Mouse (Mus musculus) gastrocnemius, adult 8-10 months (tissue): ENCODE results near the gene Perm1. TPM values are rescaled to one million over a fixed set of nuclear protein-coding genes. Genes with fewer than 3 reads are reported as not detected.

Source experiments
- DNase-seq, 2 experiments: peaks; one replicate each; pipeline ENCODE4 v3.0.0; 2022; ENCODE audit warnings: low spot score in 2 of 2
- total RNA-seq, 4 experiments: library from RNA; stranded (reverse); gene quantifications; 2 replicates each; pipeline ENCODE4 v1.2.4; 2022

The Perm1 gene
- total RNA-seq, 4 experiments from 2014 or later: 149 to 208 (median 179) TPM

DNA sequence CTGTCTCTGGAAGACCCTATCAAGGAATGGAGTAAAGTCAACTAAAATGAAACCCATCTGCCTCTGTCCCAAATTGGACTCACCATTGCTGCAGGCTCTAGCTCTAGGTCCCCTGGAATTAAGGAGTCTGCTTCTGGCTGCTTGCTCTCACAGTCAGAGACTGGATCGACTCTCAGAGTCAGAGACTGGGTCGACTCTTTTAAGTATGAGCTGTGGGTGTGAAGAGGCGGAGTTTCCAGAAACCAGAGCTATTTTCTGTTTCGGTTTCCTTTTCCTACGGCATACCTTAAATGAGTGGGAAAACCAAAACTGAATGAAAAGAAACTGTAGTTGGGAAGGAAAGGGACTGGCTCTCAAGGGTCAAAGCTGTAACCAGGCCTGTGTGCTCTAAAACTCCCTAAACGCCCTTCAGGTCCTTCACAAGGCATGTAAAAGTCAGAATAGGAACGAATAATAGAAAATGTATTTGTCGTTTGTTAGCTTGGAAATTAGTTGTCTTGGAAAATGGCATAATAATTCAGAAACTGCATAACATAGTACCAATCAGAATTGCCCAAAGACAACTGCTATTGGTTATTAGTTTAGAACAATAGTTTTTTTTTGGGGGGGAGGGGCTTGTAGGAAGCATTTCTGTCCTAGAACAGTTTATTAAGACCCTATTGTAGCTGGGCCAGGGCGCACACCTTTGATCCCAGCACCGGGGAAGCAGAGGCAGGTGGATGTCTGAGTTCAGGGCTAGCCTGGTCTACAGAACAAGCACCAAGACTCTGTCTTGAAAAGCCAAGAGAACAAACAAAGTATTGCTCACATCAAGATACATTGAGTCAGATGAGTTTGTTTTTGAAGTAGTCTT, 14.8 kb upstream of the Perm1 start, which contains the start of gene Isg15:
Isg15 (minus strand) TSS at position 196 of the 853 bp plus-strand sequence.
- no peak for DNase-seq

GRCm38 (mm10) chr4:156202462-156202893, 13.2 kb upstream of the Perm1 start:
- DNase-seq: no peak

GRCm38 (mm10) chr4:156203001-156203412, 12.7 kb upstream of the Perm1 start, which contains the start of gene AW011738:
AW011738 (plus strand) TSS chr4:156203304.
- peak; percentile 49 to 76 for DNase-seq

DNA sequence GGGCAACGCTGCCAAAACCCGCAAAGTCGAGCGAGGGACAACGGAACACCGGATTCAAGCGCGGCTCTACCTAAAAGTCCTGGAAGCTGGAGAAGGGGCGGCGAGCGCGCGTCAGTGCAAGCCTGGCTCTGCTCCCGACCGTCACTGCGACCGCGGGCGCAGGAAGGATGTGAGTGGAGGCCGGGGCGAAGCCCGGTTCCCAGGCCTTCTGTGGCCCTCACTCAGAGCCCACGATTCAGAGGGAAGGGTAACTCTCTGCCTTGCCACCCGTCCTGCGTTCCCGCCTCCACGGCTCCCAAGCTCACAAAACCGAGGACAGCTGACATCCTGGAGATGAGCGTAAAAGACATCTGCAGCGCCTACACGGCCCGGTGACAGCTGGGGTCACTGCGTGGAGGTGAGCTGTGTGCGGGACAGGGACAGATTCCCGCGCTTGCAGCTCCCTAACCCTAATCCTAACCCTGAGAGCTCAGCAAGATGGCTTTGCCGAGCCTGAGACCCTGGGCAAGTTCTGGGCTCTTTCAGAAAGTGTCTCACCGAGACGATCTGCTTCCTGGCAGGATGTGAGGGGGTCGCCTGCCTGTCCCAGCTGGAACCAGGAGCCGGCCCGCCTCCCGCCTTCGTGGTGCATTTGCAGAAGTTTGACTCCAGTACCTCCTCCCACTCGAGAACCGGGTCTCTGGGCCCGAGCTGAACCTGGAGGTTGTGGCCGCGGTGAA, 12.1 kb upstream of the Perm1 start:
- no peak for DNase-seq

DNA sequence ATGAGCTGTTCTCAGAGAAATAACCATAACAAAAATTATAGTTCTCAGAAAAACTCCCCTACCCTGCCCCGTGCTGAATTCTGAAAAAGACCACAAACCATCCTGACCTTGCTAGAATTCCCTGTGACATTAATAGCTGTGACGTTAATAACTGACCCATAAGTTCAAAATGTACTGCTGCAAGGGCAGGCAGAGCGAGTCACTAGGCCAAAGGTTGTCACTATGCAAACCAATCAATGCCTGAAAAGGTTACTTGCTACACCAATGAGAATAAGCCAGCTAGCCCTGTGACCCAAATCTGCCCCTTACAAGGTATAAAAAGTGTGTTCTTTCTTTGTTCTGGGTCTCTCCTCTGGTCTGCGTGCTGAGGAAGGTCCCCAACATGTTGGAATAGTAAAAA, 6.8 kb upstream of the Perm1 start:
- DNase-seq: no peak

DNA sequence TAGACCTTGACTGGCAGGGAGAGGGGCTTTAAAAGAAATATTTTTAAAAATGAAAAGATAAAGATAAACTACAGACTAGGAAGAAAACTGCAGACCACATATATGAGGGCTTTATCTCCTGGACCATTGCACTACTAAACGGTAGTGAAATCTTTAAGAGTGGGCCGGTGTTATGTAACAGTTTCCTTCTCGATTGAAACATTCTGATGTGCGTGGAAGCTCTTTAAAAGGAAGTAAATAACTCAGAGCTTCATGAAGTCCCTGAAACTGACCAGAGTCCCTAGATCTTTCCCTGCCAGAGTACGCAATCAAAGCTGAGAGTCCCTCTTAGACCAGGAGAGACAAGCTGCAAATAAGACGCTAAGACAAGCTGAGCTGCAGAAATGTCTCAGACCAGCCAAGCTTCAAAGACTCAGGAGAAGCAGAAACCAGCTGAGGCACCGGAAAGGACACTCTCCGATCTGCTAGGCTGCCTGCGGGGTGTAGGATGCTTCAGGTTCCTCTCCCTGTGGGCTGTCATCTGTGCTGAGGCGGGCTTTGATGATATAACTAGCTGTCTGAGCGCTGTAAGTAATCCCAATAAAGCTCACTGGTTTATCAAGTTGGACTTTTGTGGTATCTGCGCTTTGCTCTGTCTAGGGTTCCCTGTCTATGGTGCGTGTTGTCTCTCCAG, 5.6 kb upstream of the Perm1 start:
- DNase-seq: no peak

- DNase-seq: no peak
These were observed 2.5 kb upstream of the Perm1 start for GRCm38 (mm10) chr4:156213134-156213533.

DNA sequence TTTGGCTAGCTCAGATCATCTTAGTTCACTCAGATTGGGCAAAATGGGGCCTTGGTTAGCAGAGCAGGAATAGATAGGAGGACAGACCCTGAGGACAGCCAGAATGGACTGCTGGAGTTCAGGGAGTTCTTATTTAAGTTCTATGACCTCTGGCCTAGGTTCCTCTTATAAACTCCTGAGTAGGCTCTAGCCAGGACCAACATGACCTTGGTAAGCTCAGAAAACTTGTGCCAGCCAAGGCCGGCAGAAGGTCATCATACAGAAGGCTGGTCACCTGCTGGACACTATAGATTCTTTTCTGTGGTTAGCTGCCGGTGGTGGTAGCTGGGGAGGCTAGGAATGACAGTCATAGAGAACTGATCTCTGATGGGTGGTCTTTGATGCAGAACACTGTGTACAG, 528 bp downstream of the Perm1 start:
- no peak for DNase-seq

- DNase-seq: peak in 1 of 2 experiments; percentile 37
These were observed 1.5 kb downstream of the Perm1 start for GRCm38 (mm10) chr4:156217022-156217669.

- DNase-seq: peak in 1 of 2 experiments; percentile 37
These were observed 2.2 kb downstream of the Perm1 start for GRCm38 (mm10) chr4:156217838-156218237.

- peak in 1 of 2 experiments; percentile 42 for DNase-seq
These were observed 4.3 kb downstream of the Perm1 start for GRCm38 (mm10) chr4:156219936-156220335.

GRCm38 (mm10) chr4:156224276-156224675, 8.6 kb downstream of the Perm1 start:
- no peak for DNase-seq

DNA sequence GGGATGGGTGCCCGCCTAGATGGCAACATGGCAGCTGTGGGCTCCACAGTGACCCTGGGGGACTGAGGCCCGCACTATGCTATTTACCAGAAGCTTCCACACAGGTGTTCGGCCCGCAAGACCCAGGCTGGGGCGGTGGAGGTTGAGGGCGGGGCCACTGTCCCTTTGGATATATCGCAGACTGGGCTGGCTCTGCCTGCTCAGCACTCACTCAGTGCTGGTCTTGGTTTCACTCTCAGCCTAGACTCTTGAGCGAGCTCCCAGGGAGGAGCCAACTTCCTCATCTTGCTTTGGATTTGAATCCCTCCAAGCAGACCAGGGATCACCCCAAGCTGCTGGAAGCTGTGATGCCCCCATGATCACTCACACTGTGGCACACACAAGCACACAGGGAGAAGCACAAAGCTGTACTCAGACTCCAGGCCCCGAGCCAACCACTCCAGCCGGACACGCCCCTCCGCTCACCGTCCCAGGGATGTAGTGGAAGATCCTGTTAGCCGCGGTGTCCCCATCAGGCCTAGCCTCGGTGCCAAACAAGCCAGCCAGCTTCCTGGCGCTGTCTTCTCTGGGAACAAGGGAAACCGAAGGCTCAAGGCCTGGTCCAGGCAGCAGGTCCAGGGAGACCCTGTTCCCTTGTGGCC, 12.2 kb downstream of the Perm1 start:
- no peak for DNase-seq

DNA sequence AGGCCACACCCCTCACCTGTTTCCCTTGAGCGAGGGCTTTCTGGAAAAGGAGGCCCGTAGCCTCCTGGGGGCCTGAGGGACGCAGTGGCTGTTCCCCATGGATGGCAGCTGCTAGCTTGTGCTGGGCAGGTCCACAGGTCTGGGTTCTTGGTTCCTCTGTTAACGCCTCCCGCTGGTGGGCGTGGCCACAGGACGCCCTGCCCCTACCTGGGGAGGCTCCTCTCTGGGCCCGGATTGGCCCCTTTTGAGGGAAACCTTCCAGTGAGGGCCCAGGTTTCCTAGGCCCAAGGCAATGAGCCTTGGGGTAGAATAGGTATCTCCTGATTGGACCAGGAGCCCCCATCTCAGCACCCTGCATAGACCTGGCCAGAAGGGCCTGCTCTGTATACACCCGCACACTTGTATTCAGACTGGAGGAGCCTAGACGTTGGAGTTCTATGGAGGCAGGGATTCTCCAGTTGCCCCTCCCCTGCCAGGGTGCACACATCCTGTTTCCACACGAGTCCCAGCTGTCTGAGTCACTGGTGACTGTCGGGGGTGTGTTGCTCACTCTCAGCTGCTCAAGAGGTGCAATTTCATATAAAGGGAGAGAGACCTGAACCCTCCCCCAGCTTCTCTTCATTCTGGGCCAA, 12.8 kb downstream of the Perm1 start:
- no peak for DNase-seq

- DNase-seq: no peak
These were observed 18.4 kb downstream of the Perm1 start for GRCm38 (mm10) chr4:156234021-156234501.

GRCm38 (mm10) chr4:156234701-156235213, 19.1 kb downstream of the Perm1 start, which contains the start of gene Plekhn1:
Plekhn1 (minus strand) TSS chr4:156234857.
- peak; percentile 44 to 55 for DNase-seq

- DNase-seq: no peak
These were observed 19.7 kb downstream of the Perm1 start for GRCm38 (mm10) chr4:156235360-156235770.

DNA sequence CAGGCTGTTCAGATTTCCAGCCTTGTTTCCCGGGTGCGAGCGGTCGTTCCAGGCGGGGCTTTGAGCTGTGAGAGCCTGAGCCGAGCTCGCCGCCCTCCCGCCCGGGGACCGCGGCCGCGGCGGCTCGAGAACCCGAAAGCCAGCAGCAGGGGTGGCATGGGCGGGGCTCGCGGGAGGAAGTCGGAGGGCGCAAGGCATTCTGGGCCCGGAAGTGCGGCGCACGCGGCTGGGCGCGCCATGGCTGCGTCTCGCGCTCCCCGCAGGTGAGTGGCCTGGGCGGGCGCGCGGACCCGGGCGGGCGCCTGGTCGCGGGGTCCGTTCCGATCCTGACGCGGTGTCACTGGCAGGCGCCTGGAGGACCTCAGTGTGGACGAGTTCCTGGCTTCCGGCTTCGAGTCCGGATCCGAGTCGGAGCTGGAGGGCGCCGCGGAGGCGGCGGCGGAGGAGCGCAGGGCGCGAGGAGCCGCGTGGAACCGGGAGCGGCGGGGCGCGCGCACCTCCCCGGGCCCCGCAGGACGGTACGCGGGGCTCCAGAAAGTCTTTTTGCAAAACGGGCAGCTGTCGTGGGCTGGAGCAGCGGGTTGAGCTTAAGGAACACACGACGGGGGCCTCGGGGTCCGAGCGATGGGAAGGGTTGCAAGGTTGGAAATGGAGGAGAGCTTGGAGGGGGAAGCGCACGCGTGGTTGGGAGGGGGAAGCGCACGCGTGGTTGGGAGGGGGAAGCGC, 20.3 kb downstream of the Perm1 start, which contains the start of gene Noc2l:
Noc2l (plus strand) TSS at position 203 of the 726 bp plus-strand sequence.
- DNase-seq: peak; percentile 71 to 80
